Mouse (Mus musculus): ENCODE measurements around the gene Glipr2. TPM values are rescaled to one million over a fixed set of nuclear protein-coding genes. Genes with fewer than 3 reads are reported as not detected.

Glipr2 gene
- polyA plus RNA-seq, 1 experiment from 2014 or later, result 20.4 TPM

GRCm38 (mm10) chr4:44013391-44014070 is 56.3 kb downstream of the Glipr2 start:
- Histone ChIP-seq H3K9me3 (ENCODE audit: low read length) (no peaks in the 10 kb centered on the region), H3K4me3 (ENCODE audit: low read depth, low read length) (peak overlapping the region; percentile 82), H3K4me2 (ENCODE audit: low read depth, low read length) (peak overlapping the region; percentile 84), H3K27me3 (ENCODE audit: insufficient read depth, low read length) (no peaks in the 10 kb centered on the region), H3K36me3 (replicated peaks; ENCODE audit: insufficient read depth, low read length) (peaks cover 14% of the 10 kb centered on the region; the same call in 1 of the 2 replicates), H3K27ac (ENCODE audit: low read depth) (peak overlapping the region; percentile 94), H3K4me1 (ENCODE audit: insufficient read depth) (peaks cover 43% of the 10 kb centered on the region), H3K9ac (replicated peaks) (peak overlapping the region; percentile 96)
- ATAC-seq (no peak), DNase-seq (no peak)
- TF ChIP-seq EP300 (IDR thresholded peaks at IDR 0.05; ENCODE audit: low read depth), result no peak
- TF ChIP-seq CTCF (IDR thresholded peaks at IDR 0.05; ENCODE audit: low read depth), result no peak
- WGBS (ENCODE audit: insufficient replicate concordance), result 16% methylated on average over 11 of the region's 11 CpGs

GRCm38 (mm10) chr4:44016071-44016470 is 58.9 kb downstream of the Glipr2 start:
- H3K9ac ChIP-seq (replicated peaks), result peak overlapping the region; percentile 21; the same call in 1 of the 2 replicates
- WGBS (ENCODE audit: insufficient replicate concordance), result 37% methylated on average over 4 of the region's 4 CpGs
- ATAC-seq (no peak), DNase-seq (no peak)
- H3K4me1 ChIP-seq (ENCODE audit: insufficient read depth), result peaks cover 43% of the 10 kb centered on the region
- H3K36me3 ChIP-seq (replicated peaks; ENCODE audit: insufficient read depth, low read length), result peaks cover 39% of the 10 kb centered on the region
- H3K4me3 ChIP-seq (ENCODE audit: low read depth, low read length), result no peak overlapping the region
- H3K27ac ChIP-seq (ENCODE audit: low read depth), result no peak overlapping the region
- no peaks in the 10 kb centered on the region for H3K9me3 ChIP-seq (ENCODE audit: low read length)
- peak overlapping the region; percentile 84 for H3K4me2 ChIP-seq (ENCODE audit: low read depth, low read length)
- no peaks in the 10 kb centered on the region for H3K27me3 ChIP-seq (ENCODE audit: insufficient read depth, low read length)
- TF ChIP-seq EP300 (IDR thresholded peaks at IDR 0.05; ENCODE audit: low read depth) (no peak), CTCF (IDR thresholded peaks at IDR 0.05; ENCODE audit: low read depth) (no peak)

GRCm38 (mm10) chr4:44016791-44017190 is 59.6 kb downstream of the Glipr2 start:
- no peaks in the 10 kb centered on the region for H3K27me3 ChIP-seq (ENCODE audit: insufficient read depth, low read length)
- H3K4me2 ChIP-seq (ENCODE audit: low read depth, low read length), result no peak overlapping the region
- no peak overlapping the region for H3K9ac ChIP-seq (replicated peaks)
- WGBS (ENCODE audit: insufficient replicate concordance), result 75% methylated on average over 12 of the region's 12 CpGs
- ATAC-seq (no peak), DNase-seq (no peak)
- H3K4me3 ChIP-seq (ENCODE audit: low read depth, low read length), result no peak overlapping the region
- H3K9me3 ChIP-seq (ENCODE audit: low read length), result no peaks in the 10 kb centered on the region
- H3K36me3 ChIP-seq (replicated peaks; ENCODE audit: insufficient read depth, low read length), result peaks cover 45% of the 10 kb centered on the region
- TF ChIP-seq CTCF (IDR thresholded peaks at IDR 0.05; ENCODE audit: low read depth) (no peak), EP300 (IDR thresholded peaks at IDR 0.05; ENCODE audit: low read depth) (no peak)
- H3K27ac ChIP-seq (ENCODE audit: low read depth), result no peak overlapping the region
- H3K4me1 ChIP-seq (ENCODE audit: insufficient read depth), result peaks cover 42% of the 10 kb centered on the region

GRCm38 (mm10) chr4:44022323-44022722 is 65.1 kb downstream of the Glipr2 start:
- ATAC-seq, result no peak
- no peak overlapping the region for H3K27ac ChIP-seq (ENCODE audit: low read depth)

GRCm38 (mm10) chr4:44022766-44023165 is 65.6 kb downstream of the Glipr2 start:
- DNase-seq (peak; percentile 11), ATAC-seq (no peak)
- no peak overlapping the region for H3K4me3 ChIP-seq (ENCODE audit: low read depth, low read length)
- H3K9ac ChIP-seq (replicated peaks), result no peak overlapping the region
- TF ChIP-seq CTCF (IDR thresholded peaks at IDR 0.05; ENCODE audit: low read depth) (no peak), EP300 (IDR thresholded peaks at IDR 0.05; ENCODE audit: low read depth) (no peak)
- no peaks in the 10 kb centered on the region for H3K4me1 ChIP-seq (ENCODE audit: insufficient read depth)
- peaks cover 96% of the 10 kb centered on the region for H3K36me3 ChIP-seq (replicated peaks; ENCODE audit: insufficient read depth, low read length)
- no peaks in the 10 kb centered on the region for H3K27me3 ChIP-seq (ENCODE audit: insufficient read depth, low read length)
- no peak overlapping the region for H3K27ac ChIP-seq (ENCODE audit: low read depth)
- no peaks in the 10 kb centered on the region for H3K9me3 ChIP-seq (ENCODE audit: low read length)
- H3K4me2 ChIP-seq (ENCODE audit: low read depth, low read length), result no peak overlapping the region
- WGBS (ENCODE audit: insufficient replicate concordance), result 89% methylated on average over 11 of the region's 11 CpGs

More at GRCm38 (mm10) chr4:44022323-44022722, 65.1 kb downstream of the Glipr2 start:
- Histone ChIP-seq H3K4me2 (ENCODE audit: low read depth, low read length) (no peak overlapping the region), H3K9ac (replicated peaks) (no peak overlapping the region), H3K9me3 (ENCODE audit: low read length) (no peaks in the 10 kb centered on the region), H3K36me3 (replicated peaks; ENCODE audit: insufficient read depth, low read length) (peaks cover 91% of the 10 kb centered on the region), H3K4me3 (ENCODE audit: low read depth, low read length) (no peak overlapping the region), H3K27me3 (ENCODE audit: insufficient read depth, low read length) (no peaks in the 10 kb centered on the region), H3K4me1 (ENCODE audit: insufficient read depth) (0 out of 2 replicates have a peak, but pooled peaks cover under 1% of the 10 kb centered on the region)
- peak; percentile 10 for DNase-seq
- TF ChIP-seq EP300 (IDR thresholded peaks at IDR 0.05; ENCODE audit: low read depth) (no peak), CTCF (IDR thresholded peaks at IDR 0.05; ENCODE audit: low read depth) (no peak)
- 61% methylated on average over 4 of the region's 4 CpGs for WGBS (ENCODE audit: insufficient replicate concordance)

GRCm38 (mm10) chr4:44023681-44024080 is 66.5 kb downstream of the Glipr2 start:
- no peak overlapping the region for H3K4me2 ChIP-seq (ENCODE audit: low read depth, low read length)
- H3K4me3 ChIP-seq (ENCODE audit: low read depth, low read length), result no peak overlapping the region
- no peak overlapping the region for H3K9ac ChIP-seq (replicated peaks)
- H3K4me1 ChIP-seq (ENCODE audit: insufficient read depth), result no peaks in the 10 kb centered on the region
- DNase-seq, result peak; percentile 7
- TF ChIP-seq EP300 (IDR thresholded peaks at IDR 0.05; ENCODE audit: low read depth) (no peak), CTCF (IDR thresholded peaks at IDR 0.05; ENCODE audit: low read depth) (no peak)
- ATAC-seq, result no peak
- H3K36me3 ChIP-seq (replicated peaks; ENCODE audit: insufficient read depth, low read length), result peaks cover 96% of the 10 kb centered on the region
- H3K9me3 ChIP-seq (ENCODE audit: low read length), result no peaks in the 10 kb centered on the region
- H3K27ac ChIP-seq (ENCODE audit: low read depth), result no peak overlapping the region
- H3K27me3 ChIP-seq (ENCODE audit: insufficient read depth, low read length), result no peaks in the 10 kb centered on the region
- 90% methylated on average over 9 of the region's 9 CpGs for WGBS (ENCODE audit: insufficient replicate concordance)
